Mouse (Mus musculus): ENCODE data around the gene Gabarapl1. TPM values are rescaled to one million over a fixed set of nuclear protein-coding genes. Genes with fewer than 3 reads are reported as not detected.
"Not testable (repeated sequence)": the region's sequence is repeated elsewhere in the genome, so short reads cannot be mapped to it uniquely, and the experiment has no call there.

Gene Gabarapl1
- 12.5 and 15.4 TPM in 2 replicates for polyA plus RNA-seq (2014; fragmentation: Nextera tagmentation; extraction: Ambion mirVana)

- H3K9me3 ChIP-seq (replicated peaks; ENCODE audit: control insufficient read depth, low read length), result no peaks in the 10 kb centered on the region
- under 1% methylated on average over 55 of the region's 55 CpGs for WGBS (ENCODE audit: insufficient replicate concordance)
Measured at GRCm38 (mm10) chr6:129532942-129533860, at the start of gene Gabarapl1. Gabarapl1 (plus strand) TSS chr6:129533160.

GRCm38 (mm10) chr6:129494924-129495323 lies 38.0 kb upstream of the Gabarapl1 start:
- 71% methylated on average over 4 of the region's 4 CpGs for whole genome bisulfite sequencing (ENCODE audit: insufficient replicate concordance)
- no peak overlapping the region for H3K27ac ChIP-seq (ENCODE audit: low read depth, low read length)
- no peaks in the 10 kb centered on the region for H3K27me3 ChIP-seq (ENCODE audit: control insufficient read depth, insufficient read depth, low read length)
- H3K4me1 ChIP-seq (ENCODE audit: control insufficient read depth, insufficient read depth, low read length), result no peaks in the 10 kb centered on the region
- H3K9me3 ChIP-seq (replicated peaks; ENCODE audit: control insufficient read depth, low read length), result no peaks in the 10 kb centered on the region
- H3K4me3 ChIP-seq (ENCODE audit: low read depth, low read length), result no peak overlapping the region
- H3K4me2 ChIP-seq, result no peak overlapping the region
- no peak for ATAC-seq (replicated peaks; ENCODE audit: insufficient number of reproducible peaks, low FRiP score, low TSS enrichment)
- H3K36me3 ChIP-seq (ENCODE audit: control insufficient read depth, insufficient read depth, low read length), result no peaks in the 10 kb centered on the region
- H3K9ac ChIP-seq (ENCODE audit: low read depth, low read length), result no peak overlapping the region

More at GRCm38 (mm10) chr6:129532942-129533860, at the start of gene Gabarapl1:
- Histone ChIP-seq H3K36me3 (ENCODE audit: control insufficient read depth, insufficient read depth, low read length) (no peaks in the 10 kb centered on the region), H3K9ac (ENCODE audit: low read depth, low read length) (peak within 1 kb of the TSS; percentile 84), H3K4me3 (ENCODE audit: low read depth, low read length) (peak within 1 kb of the TSS; percentile 87), H3K27ac (ENCODE audit: low read depth, low read length) (peak within 1 kb of the TSS; percentile 62), H3K27me3 (ENCODE audit: control insufficient read depth, insufficient read depth, low read length) (no peaks in the 10 kb centered on the region), H3K4me2 (peak within 1 kb of the TSS; percentile 90), H3K4me1 (ENCODE audit: control insufficient read depth, insufficient read depth, low read length) (peaks cover 14% of the 10 kb centered on the region)
- ATAC-seq (replicated peaks; ENCODE audit: insufficient number of reproducible peaks, low FRiP score, low TSS enrichment), result peak; percentile 80

GRCm38 (mm10) chr6:129497345-129498218 lies 35.4 kb upstream of the Gabarapl1 start:
- H3K27ac ChIP-seq (ENCODE audit: low read depth, low read length), result no peak overlapping the region
- no peak overlapping the region for H3K4me3 ChIP-seq (ENCODE audit: low read depth, low read length)
- no peaks in the 10 kb centered on the region for H3K9me3 ChIP-seq (replicated peaks; ENCODE audit: control insufficient read depth, low read length)
- H3K27me3 ChIP-seq (ENCODE audit: control insufficient read depth, insufficient read depth, low read length), result no peaks in the 10 kb centered on the region
- WGBS (ENCODE audit: insufficient replicate concordance), result 81% methylated on average over 3 of the region's 3 CpGs
- H3K36me3 ChIP-seq (ENCODE audit: control insufficient read depth, insufficient read depth, low read length), result no peaks in the 10 kb centered on the region
- no peak overlapping the region for H3K9ac ChIP-seq (ENCODE audit: low read depth, low read length)
- no peaks in the 10 kb centered on the region for H3K4me1 ChIP-seq (ENCODE audit: control insufficient read depth, insufficient read depth, low read length)
- ATAC-seq (replicated peaks; ENCODE audit: insufficient number of reproducible peaks, low FRiP score, low TSS enrichment), result no peak
- H3K4me2 ChIP-seq, result no peak overlapping the region

GRCm38 (mm10) chr6:129499516-129499915 lies 33.4 kb upstream of the Gabarapl1 start:
- not testable (repeated sequence) for H3K9ac ChIP-seq (ENCODE audit: low read depth, low read length); H3K4me2 ChIP-seq; H3K4me3 ChIP-seq (ENCODE audit: low read depth, low read length); ATAC-seq (replicated peaks; ENCODE audit: insufficient number of reproducible peaks, low FRiP score, low TSS enrichment); H3K4me1 ChIP-seq (ENCODE audit: control insufficient read depth, insufficient read depth, low read length); H3K36me3 ChIP-seq (ENCODE audit: control insufficient read depth, insufficient read depth, low read length); H3K27me3 ChIP-seq (ENCODE audit: control insufficient read depth, insufficient read depth, low read length); H3K27ac ChIP-seq (ENCODE audit: low read depth, low read length); H3K9me3 ChIP-seq (replicated peaks; ENCODE audit: control insufficient read depth, low read length)
- WGBS (ENCODE audit: insufficient replicate concordance), result 79% methylated on average over 1 of the region's 1 CpGs

GRCm38 (mm10) chr6:129503471-129503870 lies 29.5 kb upstream of the Gabarapl1 start:
- WGBS (ENCODE audit: insufficient replicate concordance), result 86% methylated on average over 2 of the region's 2 CpGs
- no peak overlapping the region for H3K4me2 ChIP-seq
- H3K9ac ChIP-seq (ENCODE audit: low read depth, low read length), result no peak overlapping the region
- H3K27me3 ChIP-seq (ENCODE audit: control insufficient read depth, insufficient read depth, low read length), result no peaks in the 10 kb centered on the region
- ATAC-seq (replicated peaks; ENCODE audit: insufficient number of reproducible peaks, low FRiP score, low TSS enrichment), result no peak
- H3K4me1 ChIP-seq (ENCODE audit: control insufficient read depth, insufficient read depth, low read length), result no peaks in the 10 kb centered on the region
- H3K9me3 ChIP-seq (replicated peaks; ENCODE audit: control insufficient read depth, low read length), result no peaks in the 10 kb centered on the region
- H3K4me3 ChIP-seq (ENCODE audit: low read depth, low read length), result no peak overlapping the region
- H3K36me3 ChIP-seq (ENCODE audit: control insufficient read depth, insufficient read depth, low read length), result no peaks in the 10 kb centered on the region
- H3K27ac ChIP-seq (ENCODE audit: low read depth, low read length), result no peak overlapping the region

GRCm38 (mm10) chr6:129507024-129507423 lies 25.9 kb upstream of the Gabarapl1 start, which contains the start of gene Olr1:
Olr1 (minus strand) TSS chr6:129507165.
- WGBS (ENCODE audit: insufficient replicate concordance), result 46% methylated on average over 9 of the region's 9 CpGs
- no peaks in the 10 kb centered on the region for H3K36me3 ChIP-seq (ENCODE audit: control insufficient read depth, insufficient read depth, low read length)
- H3K27me3 ChIP-seq (ENCODE audit: control insufficient read depth, insufficient read depth, low read length), result no peaks in the 10 kb centered on the region
- no peak within 1 kb of the TSS for H3K27ac ChIP-seq (ENCODE audit: low read depth, low read length)
- no peaks in the 10 kb centered on the region for H3K9me3 ChIP-seq (replicated peaks; ENCODE audit: control insufficient read depth, low read length)
- no peak for ATAC-seq (replicated peaks; ENCODE audit: insufficient number of reproducible peaks, low FRiP score, low TSS enrichment)
- no peak within 1 kb of the TSS for H3K4me3 ChIP-seq (ENCODE audit: low read depth, low read length)
- no peak within 1 kb of the TSS for H3K4me2 ChIP-seq
- H3K9ac ChIP-seq (ENCODE audit: low read depth, low read length), result no peak within 1 kb of the TSS
- H3K4me1 ChIP-seq (ENCODE audit: control insufficient read depth, insufficient read depth, low read length), result no peaks in the 10 kb centered on the region

GRCm38 (mm10) chr6:129510120-129510911 lies 22.6 kb upstream of the Gabarapl1 start:
- no peaks in the 10 kb centered on the region for H3K9me3 ChIP-seq (replicated peaks; ENCODE audit: control insufficient read depth, low read length)
- no peak overlapping the region for H3K4me2 ChIP-seq
- no peaks in the 10 kb centered on the region for H3K27me3 ChIP-seq (ENCODE audit: control insufficient read depth, insufficient read depth, low read length)
- no peak overlapping the region for H3K9ac ChIP-seq (ENCODE audit: low read depth, low read length)
- WGBS (ENCODE audit: insufficient replicate concordance), result 65% methylated on average over 6 of the region's 6 CpGs
- no peaks in the 10 kb centered on the region for H3K36me3 ChIP-seq (ENCODE audit: control insufficient read depth, insufficient read depth, low read length)
- H3K27ac ChIP-seq (ENCODE audit: low read depth, low read length), result no peak overlapping the region
- H3K4me1 ChIP-seq (ENCODE audit: control insufficient read depth, insufficient read depth, low read length), result 0 out of 2 replicates have a peak, but pooled peaks cover 2% of the 10 kb centered on the region
- no peak for ATAC-seq (replicated peaks; ENCODE audit: insufficient number of reproducible peaks, low FRiP score, low TSS enrichment)
- H3K4me3 ChIP-seq (ENCODE audit: low read depth, low read length), result no peak overlapping the region

GRCm38 (mm10) chr6:129512367-129512766 lies 20.6 kb upstream of the Gabarapl1 start, which contains the start of gene Tmem52b:
Tmem52b (plus strand) TSS chr6:129512555.
- WGBS (ENCODE audit: insufficient replicate concordance), result 50% methylated on average over 3 of the region's 3 CpGs
- no peaks in the 10 kb centered on the region for H3K9me3 ChIP-seq (replicated peaks; ENCODE audit: control insufficient read depth, low read length)
- H3K27ac ChIP-seq (ENCODE audit: low read depth, low read length), result no peak within 1 kb of the TSS
- H3K4me2 ChIP-seq, result no peak within 1 kb of the TSS
- H3K9ac ChIP-seq (ENCODE audit: low read depth, low read length), result no peak within 1 kb of the TSS
- no peaks in the 10 kb centered on the region for H3K27me3 ChIP-seq (ENCODE audit: control insufficient read depth, insufficient read depth, low read length)
- H3K4me3 ChIP-seq (ENCODE audit: low read depth, low read length), result no peak within 1 kb of the TSS
- no peak for ATAC-seq (replicated peaks; ENCODE audit: insufficient number of reproducible peaks, low FRiP score, low TSS enrichment)
- H3K36me3 ChIP-seq (ENCODE audit: control insufficient read depth, insufficient read depth, low read length), result no peaks in the 10 kb centered on the region
- 0 out of 2 replicates have a peak, but pooled peaks cover 2% of the 10 kb centered on the region for H3K4me1 ChIP-seq (ENCODE audit: control insufficient read depth, insufficient read depth, low read length)
